Mouse (Mus musculus): ENCODE results near the gene Trim75.
A peak's percentile ranks its signal among the peaks of the same experiment; 100 is the strongest.
"Not testable (repeated sequence)": the region's sequence is repeated elsewhere in the genome, so short reads cannot be mapped to it uniquely, and the experiment has no call there.

Gene Trim75

GRCm38 (mm10) chr8:64987731-64988130 lies at the start of gene Trim75:
Gene Trim75 (minus strand): TSS chr8:64987831.
- no peak for DNase-seq (ENCODE audit: low read depth, low spot score)

DNA sequence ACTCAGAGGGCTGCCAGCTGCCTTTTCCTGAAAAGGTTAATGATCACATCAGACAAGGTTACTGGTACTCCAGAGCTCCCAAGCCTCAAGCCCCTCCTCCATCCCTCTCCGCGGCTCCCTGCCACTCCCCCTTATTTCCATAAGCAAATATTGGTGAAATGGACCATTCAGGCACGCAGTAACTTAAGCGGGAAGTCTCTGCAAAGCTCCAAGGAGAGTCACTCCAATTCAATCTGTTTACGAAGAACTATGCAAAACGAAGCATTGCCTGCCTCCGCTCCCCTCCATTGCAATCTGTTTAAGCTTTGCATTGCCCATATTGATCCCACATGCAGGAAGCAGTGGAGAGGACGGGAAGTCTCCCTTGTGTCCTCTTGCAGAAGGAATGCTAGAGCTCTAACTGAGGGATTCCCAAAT lies 49.5 kb upstream of the Trim75 start, which contains the start of gene Apela:
TSS of gene Apela (minus strand) at position 220 of the 417 bp plus-strand sequence.
- DNase-seq (ENCODE audit: low read depth, low spot score), result no peak

DNA sequence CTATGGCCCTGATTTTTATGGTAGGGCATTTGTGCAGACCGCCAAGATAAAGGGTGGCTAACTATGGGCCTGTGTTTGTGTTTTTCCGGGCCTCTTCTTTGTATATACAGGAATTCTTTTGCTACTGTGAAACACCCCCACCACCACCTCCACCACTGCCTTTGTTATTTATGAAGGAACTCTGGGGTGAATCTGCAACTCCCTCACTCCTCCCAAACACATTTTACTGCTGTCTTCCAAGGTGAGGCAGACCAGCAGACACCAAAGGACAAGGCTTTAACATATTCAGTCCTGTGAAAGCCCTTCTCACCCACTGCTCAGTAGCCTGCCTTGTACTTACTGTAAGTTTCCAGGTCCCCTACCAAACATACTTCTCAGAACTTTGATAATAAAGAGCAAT lies 46.5 kb upstream of the Trim75 start:
- no peak for DNase-seq (ENCODE audit: low read depth, low spot score)

DNA sequence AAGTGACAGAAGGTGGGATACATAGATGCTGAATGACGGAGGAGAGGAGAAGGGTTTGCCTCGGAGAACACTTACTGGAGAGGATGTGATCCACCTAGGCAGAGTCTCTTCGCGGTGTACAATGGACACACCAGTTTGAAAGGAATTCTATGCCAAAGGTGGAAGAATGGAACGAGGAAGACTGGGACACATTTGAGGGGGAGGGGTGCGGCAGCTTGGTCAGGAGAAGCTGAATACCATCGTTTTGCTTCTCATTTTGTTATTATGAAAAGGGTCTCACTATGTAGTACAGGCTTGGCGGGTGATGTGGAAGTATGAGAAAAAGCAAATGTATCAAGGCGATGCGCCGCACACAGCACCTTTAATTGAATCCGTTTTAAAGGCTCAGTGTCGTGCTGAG lies 45.4 kb upstream of the Trim75 start:
- DNase-seq (ENCODE audit: low read depth, low spot score), result no peak

DNA sequence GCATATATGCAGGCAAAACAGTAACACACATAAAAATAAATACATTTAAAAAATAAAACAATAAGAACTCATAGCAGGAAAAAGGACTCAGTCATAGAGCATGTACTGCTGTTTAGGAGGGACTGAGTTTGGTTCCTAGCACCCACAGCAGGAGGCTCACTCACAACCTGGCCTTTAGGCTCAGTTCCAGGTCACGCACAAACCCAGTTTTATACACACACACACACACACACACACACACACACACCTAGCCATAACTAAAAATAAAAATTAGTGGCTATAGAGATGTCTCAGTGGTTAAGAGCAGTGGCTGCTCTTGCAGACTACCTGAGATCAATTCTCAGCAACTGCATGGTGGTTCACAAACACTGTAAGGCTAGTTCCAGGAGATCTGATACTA lies 44.5 kb upstream of the Trim75 start:
- DNase-seq (ENCODE audit: low read depth, low spot score), result no peak

DNA sequence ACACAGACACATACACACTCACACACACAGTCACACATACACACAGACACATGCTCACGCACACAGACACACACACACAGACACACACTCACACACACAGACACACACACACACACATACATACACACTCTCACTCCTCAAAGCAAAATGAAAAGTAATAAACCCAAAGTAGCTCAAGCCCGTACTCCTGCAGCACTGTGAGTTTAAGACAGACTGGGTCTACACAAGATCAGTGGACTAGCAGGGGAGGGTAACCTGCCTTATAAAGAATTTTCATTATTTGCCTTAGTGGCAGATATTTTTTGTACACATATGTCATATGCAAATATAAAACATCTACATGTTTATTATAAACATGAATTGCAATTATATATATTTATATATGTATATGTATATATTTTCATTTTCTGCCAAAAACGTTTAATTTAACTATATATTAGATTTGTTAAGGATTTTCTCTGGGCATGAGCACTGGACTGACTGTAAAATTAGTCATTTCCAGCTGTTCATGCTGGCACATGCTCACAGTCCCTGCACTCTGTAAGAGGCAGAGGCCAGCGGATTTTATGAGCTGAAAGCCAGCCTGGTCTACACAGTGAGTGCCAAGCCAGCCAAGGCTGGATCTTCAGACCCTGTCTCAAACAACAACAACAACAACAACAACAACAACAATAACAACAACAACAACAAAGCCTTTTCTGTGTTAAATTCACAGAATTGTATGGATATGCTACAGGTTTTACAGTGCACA lies 43.3 kb upstream of the Trim75 start:
- DNase-seq (ENCODE audit: low read depth, low spot score), result no peak

GRCm38 (mm10) chr8:65029776-65030175 lies 42.1 kb upstream of the Trim75 start:
- no peak for DNase-seq (ENCODE audit: low read depth, low spot score)

DNA sequence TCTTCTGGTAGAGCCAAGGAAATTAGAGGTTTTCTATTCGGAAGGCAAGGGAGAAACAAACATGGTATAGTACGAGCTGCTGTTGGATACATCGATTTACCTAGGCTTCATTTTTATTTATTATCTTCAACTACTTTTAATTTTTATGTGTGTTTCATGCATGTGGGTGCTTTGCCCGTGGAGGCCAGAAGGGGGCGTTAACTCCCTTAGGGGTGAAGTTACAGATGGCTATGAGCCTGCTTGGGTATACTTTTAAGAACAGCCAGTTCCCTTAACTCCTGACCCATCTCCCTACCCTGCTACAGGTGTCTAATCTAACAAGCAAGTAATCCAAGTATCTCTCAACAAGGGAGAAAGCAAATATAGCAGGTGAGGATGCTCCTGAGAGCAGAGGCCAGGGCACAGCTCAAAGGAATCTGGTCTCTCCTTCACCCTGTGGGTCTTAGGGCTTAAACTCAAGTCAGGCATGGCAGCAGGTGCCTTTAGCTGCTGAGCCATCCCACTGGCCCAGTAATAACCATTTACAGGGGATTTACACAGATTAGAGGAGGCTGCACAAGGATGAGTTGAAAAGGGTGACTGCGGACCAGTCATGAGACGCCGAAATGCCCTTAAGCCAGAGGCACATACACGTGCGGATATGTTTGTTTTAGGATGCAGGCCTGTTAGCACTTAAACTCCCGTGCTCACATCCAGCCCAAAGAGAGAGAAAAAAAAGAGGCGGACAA lies 41.5 kb upstream of the Trim75 start:
- DNase-seq (ENCODE audit: low read depth, low spot score), result no peak

DNA sequence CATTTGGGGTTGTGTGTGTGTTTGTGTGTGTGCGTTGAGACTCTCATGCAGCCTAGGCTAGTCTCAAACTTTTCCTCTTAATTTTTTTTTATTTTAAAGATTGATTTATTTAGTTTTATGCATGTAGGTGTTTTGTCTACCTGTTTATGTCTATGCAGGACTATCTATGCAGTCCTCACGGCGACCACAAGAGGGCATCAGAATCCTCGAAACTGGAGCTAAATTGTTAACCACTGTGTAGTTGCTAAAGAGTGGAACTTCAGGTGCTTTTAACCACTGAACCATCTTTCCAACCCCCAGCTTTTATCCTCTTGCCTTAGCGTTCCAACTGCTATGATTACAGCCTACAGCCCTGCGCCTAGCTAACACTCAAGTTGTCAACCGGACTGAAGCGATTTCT lies 34.9 kb upstream of the Trim75 start:
- DNase-seq (ENCODE audit: low read depth, low spot score), result no peak

DNA sequence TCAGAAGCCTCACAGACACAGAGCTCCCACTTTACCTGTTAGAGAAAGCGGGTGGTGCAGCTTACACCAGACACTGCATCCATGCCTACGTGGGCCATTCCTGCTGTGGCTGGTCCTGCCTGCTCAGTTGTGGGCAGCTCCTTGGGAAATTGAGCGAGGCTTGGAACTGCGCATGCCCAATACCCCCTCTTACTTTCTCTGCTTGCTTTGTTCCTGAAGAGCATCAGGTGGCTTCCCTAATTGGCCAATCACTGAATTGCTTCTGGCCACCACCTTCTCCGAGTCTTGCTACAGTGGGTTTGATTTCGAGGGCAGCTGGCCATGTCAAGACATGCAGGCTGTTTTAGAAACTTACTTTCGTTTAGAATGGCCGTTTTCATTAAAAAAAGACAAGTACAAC lies 30.8 kb upstream of the Trim75 start, which contains the start of the genes Trim61 and Trim60:
TSS of gene Trim61 (minus strand) at position 101 of the 400 bp plus-strand sequence.
TSS of gene Trim60 (minus strand) at position 162 of the 400 bp plus-strand sequence.
- DNase-seq (ENCODE audit: low read depth, low spot score), result no peak

DNA sequence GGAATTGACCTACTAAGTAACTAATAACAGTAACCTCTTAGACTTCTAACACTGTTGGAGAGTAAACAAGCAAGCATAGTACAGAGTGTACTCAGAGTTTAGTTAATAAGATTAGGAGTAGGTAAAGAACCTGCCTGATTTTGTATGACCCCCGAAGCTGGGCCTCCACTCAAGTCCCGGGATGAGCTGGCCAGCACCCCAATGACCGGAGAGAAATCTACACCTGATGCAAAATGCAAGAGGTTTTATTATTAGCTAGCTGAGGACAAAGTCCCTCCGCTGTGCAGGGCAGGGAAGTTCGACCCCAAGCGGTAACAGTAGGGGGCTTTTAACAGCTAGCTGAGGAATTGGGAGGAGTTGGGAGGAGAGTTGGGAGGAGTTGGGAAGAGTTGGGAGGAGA lies 20.0 kb upstream of the Trim75 start:
- DNase-seq (ENCODE audit: low read depth, low spot score), result not testable (repeated sequence)

GRCm38 (mm10) chr8:64998806-64999365 lies 11.3 kb upstream of the Trim75 start:
- DNase-seq (ENCODE audit: low read depth, low spot score), result no peak

DNA sequence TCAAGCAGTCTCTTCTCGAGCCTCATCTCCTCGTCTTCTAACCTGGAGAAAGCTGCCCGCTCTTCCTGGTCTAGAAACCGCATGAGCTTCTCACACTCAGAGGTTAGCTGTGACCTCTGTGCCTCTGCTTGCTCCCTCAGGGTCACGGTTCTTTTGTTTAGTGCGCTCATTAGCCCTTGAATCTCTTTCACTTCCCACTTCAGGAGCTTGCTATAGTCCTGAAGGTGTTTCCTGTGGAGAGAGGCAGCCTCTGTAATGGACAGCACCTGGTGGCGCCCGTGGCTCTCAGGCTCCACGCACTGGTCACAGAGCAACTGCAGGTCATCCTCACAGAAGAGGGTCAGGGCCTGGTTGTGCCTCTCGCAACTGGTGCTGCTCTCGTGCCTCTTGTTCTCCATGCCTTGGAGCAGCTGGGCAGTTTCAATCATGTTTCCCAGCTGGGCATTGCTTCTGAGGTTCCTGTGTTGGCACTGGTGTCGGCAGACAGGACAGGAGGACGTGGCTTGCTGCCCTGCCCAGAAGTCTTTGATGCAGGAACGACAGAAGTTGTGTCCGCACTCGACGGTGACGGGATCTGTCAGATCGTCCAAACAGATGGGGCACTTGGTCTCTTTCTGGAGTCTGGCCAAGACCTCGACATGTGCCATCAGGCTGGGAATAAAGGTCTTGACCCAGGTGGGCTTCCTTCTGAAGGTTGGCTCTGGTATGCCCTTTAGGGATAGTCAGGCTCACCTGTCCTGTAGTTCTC lies 4.3 kb downstream of the Trim75 start:
- DNase-seq (ENCODE audit: low read depth, low spot score), result no peak

DNA sequence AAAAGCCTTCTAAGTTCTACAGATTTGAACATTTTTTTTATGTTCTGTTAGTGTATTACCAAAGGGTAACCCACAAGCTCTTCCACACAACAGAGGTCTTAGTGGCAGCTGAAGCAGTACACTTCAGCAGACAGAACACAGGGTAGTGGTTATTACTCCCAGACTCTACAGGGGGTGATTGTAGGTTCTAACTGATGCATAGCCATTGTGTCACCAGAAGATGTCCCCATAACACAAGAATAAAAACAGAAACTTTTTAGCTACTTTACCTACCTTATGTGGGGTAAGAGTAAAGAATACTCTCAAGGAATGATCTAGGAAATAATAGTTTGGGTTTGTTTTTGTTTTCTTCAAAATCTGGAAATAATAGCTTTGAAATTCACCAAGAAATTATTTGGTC lies 24.8 kb downstream of the Trim75 start:
- DNase-seq (ENCODE audit: low read depth, low spot score), result no peak

- no peak for DNase-seq (ENCODE audit: low read depth, low spot score)
Observed at GRCm38 (mm10) chr8:64959025-64959424, 28.6 kb downstream of the Trim75 start.

DNA sequence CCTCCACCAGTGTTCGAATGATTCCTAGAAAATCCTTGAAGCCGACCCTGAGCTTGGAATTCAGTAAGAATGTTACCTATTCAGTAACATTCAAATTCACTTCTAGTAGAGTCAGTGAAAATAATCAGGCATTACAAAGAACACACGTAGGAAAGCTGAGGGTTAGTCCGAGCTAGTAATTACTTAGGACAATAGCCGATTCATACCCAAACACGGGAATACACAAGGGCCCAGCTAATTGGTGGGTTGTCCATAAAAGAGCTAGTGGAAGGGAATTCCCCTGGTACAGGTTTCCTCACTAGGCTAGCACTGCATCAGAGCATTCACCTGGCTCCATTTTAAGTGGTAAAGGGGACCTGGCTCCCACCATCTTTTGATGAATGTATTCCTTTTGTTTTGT lies 35.5 kb downstream of the Trim75 start:
- DNase-seq (ENCODE audit: low read depth, low spot score), result no peak

- no peak for DNase-seq (ENCODE audit: low read depth, low spot score)
Observed at GRCm38 (mm10) chr8:64948371-64948770, 39.3 kb downstream of the Trim75 start.

DNA sequence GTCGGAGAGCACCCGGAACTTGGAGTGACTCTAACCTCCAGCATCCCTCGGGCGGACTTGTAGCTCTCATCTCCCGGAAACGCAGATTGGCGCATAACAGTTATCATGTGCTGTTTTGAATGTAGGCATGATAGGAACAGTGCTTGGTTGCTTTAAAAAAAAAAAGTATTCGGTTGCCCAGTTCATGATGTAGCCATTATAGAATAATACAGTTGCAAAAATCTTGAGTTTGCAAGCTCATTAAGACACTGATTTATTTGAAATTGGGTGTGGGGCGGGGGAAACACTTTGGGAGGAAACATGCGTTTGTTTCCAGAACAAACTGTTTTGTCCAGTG lies 40.0 kb downstream of the Trim75 start:
- DNase-seq (ENCODE audit: low read depth, low spot score), result peak; percentile 3

DNA sequence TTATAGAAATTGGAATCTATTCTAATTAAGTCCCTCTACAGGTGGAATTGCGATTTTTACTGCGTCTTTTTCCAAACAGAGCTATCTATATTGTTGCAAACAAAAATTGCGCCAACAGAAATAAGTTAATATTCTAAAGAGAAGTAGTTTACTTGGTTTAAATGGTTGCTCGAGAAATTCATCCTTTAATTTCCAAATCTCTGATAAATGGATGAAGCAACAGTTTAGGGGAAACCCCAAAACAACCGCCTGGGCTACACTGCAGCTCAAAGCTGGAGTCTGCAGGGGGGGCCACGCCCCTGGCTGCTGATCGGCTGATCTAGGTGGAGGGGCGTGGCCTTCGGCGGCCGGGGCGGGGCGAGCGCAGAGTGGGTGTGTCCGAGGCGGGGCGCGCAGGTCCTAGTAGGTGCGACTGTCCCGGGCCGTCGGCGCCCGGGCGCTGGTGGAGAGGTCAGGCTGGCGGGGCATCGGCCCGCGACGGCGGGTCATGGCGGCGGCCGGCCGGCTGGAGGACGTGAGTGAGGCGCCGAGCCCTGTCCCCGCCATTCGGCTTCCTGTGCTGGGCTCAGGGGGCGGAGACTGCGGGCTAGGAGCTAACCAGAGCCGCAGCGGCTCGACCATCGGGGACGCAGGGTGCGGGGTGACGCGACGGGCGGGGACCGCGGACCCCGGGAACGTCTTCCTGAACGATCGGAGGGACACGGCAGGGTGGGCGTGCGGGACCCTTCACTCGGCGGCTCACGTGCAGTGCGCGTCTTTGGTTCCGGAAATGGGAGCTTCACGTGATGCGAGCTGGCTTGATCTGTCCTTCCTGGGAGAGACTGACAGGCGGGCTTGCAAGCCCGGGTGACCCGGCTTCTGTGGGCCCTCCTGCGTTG lies 40.6 kb downstream of the Trim75 start, which contains the start of gene Tmem192:
TSS of gene Tmem192 (plus strand) at position 366 of the 878 bp plus-strand sequence.
- peak; percentile 76 for DNase-seq (ENCODE audit: low read depth, low spot score)

DNA sequence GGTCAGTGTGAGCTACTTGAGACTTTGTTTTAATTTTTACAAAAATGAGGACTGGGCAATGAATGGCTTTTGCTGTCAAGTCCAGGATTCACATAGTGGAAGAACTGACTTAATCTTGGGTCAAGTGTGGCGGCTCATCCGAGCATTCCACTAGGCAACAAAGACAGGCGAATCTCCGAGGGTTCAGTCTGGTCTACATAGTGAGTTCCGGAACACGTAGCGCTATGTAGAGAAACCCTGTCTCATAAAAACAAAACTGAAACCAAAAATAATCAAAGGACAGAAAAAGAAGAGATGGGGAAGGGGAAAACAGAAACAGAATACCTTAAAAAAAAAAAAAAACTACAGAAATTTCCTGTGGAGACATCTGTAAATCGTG lies 41.2 kb downstream of the Trim75 start:
- DNase-seq (ENCODE audit: low read depth, low spot score), result no peak

GRCm38 (mm10) chr8:64945606-64946005 lies 42.0 kb downstream of the Trim75 start:
- DNase-seq (ENCODE audit: low read depth, low spot score), result no peak

Data from c-Kit-negative CD71-positive TER-119-positive erythroid progenitor cells, embryonic 14.5 days (primary cell).